Mouse (Mus musculus) embryo, embryonic 9.5 days (tissue): ENCODE measurements at regions not wholly inside any gene's neighbourhood (a gene's known extent, or its start where the extent isn't known, plus 50 kb on each side); places are given as distances from the start of the nearest gene placed in this dataset.

Experiments used
- DNase-seq: peaks from one replicate; pipeline ENCODE4 v3.0.0-alpha.2; 2017; ENCODE audit errors: extremely low spot score

- no peak for DNase-seq
Measured at GRCm38 (mm10) chr8:89279844-89280243, 235.9 kb upstream of the Sall1 start.

GRCm38 (mm10) chr8:89279142-89279541 lies 235.2 kb upstream of the Sall1 start:
- no peak for DNase-seq

- DNase-seq = no peak
Measured at GRCm38 (mm10) chr8:89273276-89273675, 229.3 kb upstream of the Sall1 start.

GRCm38 (mm10) chr8:89272381-89272815 lies 228.4 kb upstream of the Sall1 start:
- DNase-seq = peak; percentile 65

- DNase-seq = peak; percentile 55
Measured at GRCm38 (mm10) chr8:89271381-89272355, 227.7 kb upstream of the Sall1 start.

GRCm38 (mm10) chr8:89270001-89270400 lies 226.0 kb upstream of the Sall1 start:
- DNase-seq = no peak

- DNase-seq = no peak
Measured at GRCm38 (mm10) chr8:89261163-89261812, 217.3 kb upstream of the Sall1 start.

GRCm38 (mm10) chr8:89259881-89260280 lies 215.9 kb upstream of the Sall1 start:
- no peak for DNase-seq

GRCm38 (mm10) chr8:89246342-89246741 lies 202.4 kb upstream of the Sall1 start:
- no peak for DNase-seq

GRCm38 (mm10) chr8:89245131-89245751 lies 201.3 kb upstream of the Sall1 start:
- peak; percentile 66 for DNase-seq

GRCm38 (mm10) chr8:89241686-89242085 lies 197.7 kb upstream of the Sall1 start:
- DNase-seq = no peak

GRCm38 (mm10) chr8:89239626-89240025 lies 195.7 kb upstream of the Sall1 start:
- no peak for DNase-seq

GRCm38 (mm10) chr8:89234041-89234440 lies 190.1 kb upstream of the Sall1 start:
- DNase-seq = no peak

GRCm38 (mm10) chr8:89232318-89232717 lies 188.4 kb upstream of the Sall1 start:
- no peak for DNase-seq

- DNase-seq = no peak
Measured at GRCm38 (mm10) chr8:89229144-89229543, 185.2 kb upstream of the Sall1 start.

GRCm38 (mm10) chr8:89220870-89221269 lies 176.9 kb upstream of the Sall1 start:
- no peak for DNase-seq

GRCm38 (mm10) chr8:89220381-89220780 lies 176.4 kb upstream of the Sall1 start:
- no peak for DNase-seq

- no peak for DNase-seq
Measured at GRCm38 (mm10) chr8:89219156-89219555, 175.2 kb upstream of the Sall1 start.

- no peak for DNase-seq
Measured at GRCm38 (mm10) chr8:89217689-89218088, 173.7 kb upstream of the Sall1 start.

- DNase-seq = no peak
Measured at GRCm38 (mm10) chr8:89211931-89212330, 168.0 kb upstream of the Sall1 start.

- DNase-seq = no peak
Measured at GRCm38 (mm10) chr8:89210684-89211083, 166.7 kb upstream of the Sall1 start.

GRCm38 (mm10) chr8:89207891-89208290 lies 163.9 kb upstream of the Sall1 start:
- DNase-seq = no peak
